Mouse (Mus musculus): Measurements from ENCODE around the gene Lrrc32.
A peak's percentile ranks its signal among the peaks of the same experiment; 100 is the strongest.

Lrrc32 gene

GRCm38 (mm10) chr7:98488398-98489130 is 519 bp upstream of the Lrrc32 start:
- DNase-seq (ENCODE audit: low spot score), result no peak

DNA sequence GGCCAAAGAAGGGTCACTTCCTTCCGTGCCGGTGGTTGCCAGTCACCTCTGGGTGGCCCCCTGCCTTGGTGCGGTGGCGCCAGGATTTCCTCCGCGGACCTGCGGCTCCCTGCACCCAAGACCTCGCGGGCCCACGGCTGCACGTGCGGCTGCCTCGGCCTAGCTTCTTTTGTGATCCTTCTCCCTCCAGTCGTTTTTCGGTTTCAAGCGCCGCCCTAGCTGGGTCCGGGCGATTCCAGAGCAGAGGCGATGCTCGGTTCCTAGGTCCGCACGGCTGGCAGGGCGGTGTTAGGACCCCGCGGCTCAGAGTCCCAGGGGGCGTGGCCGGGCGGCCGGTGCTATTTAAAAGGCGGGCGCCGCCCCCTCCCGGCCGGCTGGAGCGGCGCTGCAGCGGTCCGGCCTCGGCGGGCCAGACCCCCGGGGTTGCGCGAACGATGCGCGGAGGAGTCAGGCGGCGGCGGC is 571 bp downstream of the Lrrc32 start:
- DNase-seq (ENCODE audit: low spot score), result peak; percentile 92

- no peak for DNase-seq (ENCODE audit: low spot score)
Measured at GRCm38 (mm10) chr7:98490328-98490727, 1.2 kb downstream of the Lrrc32 start.

- no peak for DNase-seq (ENCODE audit: low spot score)
Measured at GRCm38 (mm10) chr7:98490911-98491310, 1.8 kb downstream of the Lrrc32 start.

DNA sequence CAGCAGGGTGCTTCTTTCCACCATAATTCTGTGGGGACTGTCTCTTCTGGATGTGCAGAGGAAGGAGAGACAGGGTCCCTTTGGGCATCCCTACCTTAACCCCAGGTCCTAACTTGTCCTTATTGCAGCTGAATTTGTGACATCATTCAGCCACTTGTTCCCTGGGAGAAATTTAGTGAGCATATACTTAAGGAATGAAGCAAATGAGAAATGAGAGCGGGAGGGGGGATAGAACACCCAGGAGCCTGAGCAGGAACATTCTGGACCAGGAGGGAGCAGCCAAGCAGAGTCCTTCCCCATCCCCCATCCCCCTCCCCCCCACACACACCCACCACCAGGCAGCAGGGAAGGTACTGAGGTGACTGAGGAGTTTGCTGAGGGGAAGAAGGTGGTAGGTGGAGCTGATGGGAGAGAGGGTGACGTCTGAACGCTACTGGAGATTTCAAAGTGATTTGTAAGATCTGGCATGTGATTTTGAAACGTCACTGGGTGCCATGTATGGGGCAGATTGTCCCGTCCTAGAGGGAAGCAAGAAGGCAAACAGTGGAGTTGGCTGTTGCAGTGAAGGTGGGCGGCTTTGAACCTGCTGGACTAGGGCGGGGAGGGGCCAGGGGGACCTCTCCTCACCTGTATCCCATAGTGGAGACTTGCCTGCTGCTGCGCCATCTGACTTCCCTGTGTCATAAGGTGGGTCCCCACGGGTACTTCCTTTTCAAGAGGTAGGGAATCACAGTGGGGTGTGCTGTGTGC is 2.5 kb downstream of the Lrrc32 start:
- no peak for DNase-seq (ENCODE audit: low spot score)

GRCm38 (mm10) chr7:98492331-98492730 is 3.2 kb downstream of the Lrrc32 start:
- DNase-seq (ENCODE audit: low spot score), result no peak

DNA sequence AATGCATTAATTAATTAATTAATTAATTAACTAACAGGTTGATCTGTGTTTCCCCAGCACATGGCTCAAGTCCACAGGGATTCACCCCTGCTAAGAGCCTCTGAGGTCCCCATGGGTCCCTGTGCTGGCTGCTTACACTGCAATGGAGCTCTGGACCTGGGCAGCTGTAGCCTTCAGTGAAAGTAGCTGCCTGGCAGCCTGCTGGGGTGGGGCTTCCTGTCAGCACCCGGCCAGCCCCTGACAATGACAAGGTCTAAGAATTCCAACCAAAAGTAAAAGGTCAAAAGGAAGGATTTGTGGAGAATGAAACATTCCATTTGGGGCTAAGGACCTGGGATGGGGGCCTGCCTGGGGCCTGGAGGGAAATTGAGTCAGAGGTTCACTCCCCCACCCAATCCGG is 4.2 kb downstream of the Lrrc32 start:
- DNase-seq (ENCODE audit: low spot score), result no peak

DNA sequence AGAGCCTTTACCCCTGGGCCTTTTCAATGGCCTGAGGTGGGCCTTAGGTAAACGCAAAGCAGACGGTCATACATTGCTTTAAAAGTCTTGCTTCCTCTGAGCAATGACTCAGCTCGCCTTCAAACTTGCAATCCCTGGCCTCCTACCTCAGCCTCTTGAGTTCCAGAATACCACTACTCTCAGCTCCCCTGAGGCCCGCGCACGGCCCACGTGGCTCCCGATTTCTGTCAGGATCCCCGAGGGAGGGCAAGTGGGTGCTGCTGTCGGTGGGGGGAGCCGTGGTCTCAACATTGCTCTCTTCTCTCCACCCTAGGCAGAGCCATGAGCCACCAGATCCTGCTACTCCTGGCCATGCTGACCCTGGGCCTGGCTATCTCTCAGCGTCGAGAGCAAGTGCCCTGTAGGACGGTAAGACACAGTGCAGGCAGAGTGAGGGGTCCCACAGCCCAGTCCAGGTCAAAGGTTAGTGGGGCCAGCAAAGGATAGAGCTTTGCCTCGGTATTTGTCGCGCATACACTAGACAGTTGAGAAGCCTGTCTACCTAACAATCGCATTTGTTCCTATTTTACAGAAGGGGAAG is 4.9 kb downstream of the Lrrc32 start:
- no peak for DNase-seq (ENCODE audit: low spot score)

DNA sequence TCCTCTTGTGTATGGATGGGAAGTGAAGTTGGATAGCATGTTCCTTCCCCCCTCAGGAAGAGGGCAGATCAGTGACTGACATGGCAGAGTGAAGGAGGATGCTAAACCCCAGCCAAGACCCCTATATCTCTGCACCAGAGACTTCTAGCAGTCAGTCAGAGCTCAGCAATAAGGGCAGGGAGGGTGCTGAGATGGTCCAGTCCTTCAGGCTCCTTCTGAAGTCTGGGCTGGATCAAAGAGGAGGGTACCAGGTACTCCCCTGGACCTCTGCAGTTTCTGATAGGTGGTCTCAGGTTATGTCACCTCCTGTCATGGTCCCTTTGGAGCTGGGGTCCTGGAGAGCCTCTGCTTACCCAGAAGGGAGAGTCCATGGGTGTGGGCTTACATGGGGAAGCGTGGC is 6.5 kb downstream of the Lrrc32 start:
- no peak for DNase-seq (ENCODE audit: low spot score)

DNA sequence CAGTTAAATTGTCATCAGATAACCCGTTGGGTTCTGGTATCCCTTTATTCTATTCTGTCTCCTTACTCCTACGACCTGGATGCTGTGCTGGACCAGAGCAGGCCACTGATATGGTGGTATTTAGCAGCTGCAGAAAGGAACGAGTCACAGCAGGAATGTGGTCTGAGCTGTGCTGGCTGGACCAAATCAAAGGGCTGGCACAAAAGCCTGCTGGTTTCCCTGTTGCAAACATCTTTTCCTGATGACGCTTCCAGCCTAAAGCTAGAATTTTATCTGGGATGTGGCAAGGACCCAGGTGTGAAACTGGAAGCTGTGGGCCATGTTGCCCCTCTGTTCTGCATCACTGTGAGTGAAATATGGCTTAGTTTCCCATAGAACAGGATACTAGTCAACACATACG is 8.4 kb downstream of the Lrrc32 start:
- no peak for DNase-seq (ENCODE audit: low spot score)

- no peak for DNase-seq (ENCODE audit: low spot score)
Measured at GRCm38 (mm10) chr7:98498101-98498500, 9.0 kb downstream of the Lrrc32 start.

- DNase-seq (ENCODE audit: low spot score), result no peak
Measured at GRCm38 (mm10) chr7:98498656-98499560, 9.8 kb downstream of the Lrrc32 start.

DNA sequence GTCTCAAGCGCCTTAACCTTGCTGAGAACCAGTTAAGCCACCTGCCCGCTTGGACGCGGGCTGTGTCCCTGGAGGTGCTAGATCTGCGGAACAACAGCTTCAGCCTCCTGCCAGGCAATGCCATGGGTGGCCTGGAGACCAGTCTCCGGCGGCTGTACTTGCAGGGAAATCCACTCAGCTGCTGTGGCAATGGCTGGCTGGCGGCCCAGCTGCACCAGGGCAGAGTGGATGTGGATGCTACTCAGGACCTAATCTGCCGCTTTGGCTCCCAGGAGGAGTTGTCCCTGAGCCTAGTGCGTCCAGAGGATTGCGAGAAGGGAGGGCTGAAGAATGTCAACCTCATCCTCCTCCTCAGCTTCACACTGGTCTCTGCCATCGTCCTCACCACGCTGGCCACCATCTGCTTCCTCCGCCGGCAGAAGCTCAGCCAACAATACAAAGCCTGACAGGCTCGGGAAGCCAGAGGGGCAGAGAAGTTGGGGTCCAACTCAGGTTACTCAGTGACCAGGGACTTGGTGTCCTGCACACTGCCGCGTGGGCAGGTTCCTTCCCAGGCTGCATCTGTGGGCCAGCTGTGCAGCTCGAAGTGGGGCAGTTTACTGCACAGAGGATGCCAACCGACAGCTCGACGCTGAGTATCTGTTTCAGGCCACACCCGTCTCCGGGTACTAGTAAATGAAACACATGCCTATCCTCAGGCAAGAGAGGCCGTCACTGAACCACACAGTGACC is 10.6 kb downstream of the Lrrc32 start:
- DNase-seq (ENCODE audit: low spot score), result no peak

GRCm38 (mm10) chr7:98500470-98500869 is 11.4 kb downstream of the Lrrc32 start:
- DNase-seq (ENCODE audit: low spot score), result no peak

GRCm38 (mm10) chr7:98501078-98501477 is 12.0 kb downstream of the Lrrc32 start:
- no peak for DNase-seq (ENCODE audit: low spot score)

DNA sequence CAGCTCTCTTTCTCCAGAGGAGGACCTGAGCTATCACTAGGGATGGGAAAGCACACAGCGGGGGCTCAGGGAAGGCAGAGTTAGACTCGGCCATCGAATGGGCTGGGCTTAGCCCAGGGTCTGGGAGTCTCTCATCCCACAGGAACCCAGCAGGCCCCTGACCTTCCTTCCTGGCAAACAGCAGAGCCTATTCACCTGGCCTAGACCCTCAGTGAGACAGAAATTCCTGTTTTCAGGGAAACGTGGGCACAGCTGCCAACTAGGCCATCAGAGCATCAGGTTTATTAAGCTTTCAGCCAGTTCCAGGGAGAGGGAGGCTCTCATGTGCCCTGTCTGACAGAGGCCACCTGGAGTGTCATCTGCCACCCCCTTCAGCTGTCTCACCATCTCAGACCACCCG is 13.8 kb downstream of the Lrrc32 start:
- no peak for DNase-seq (ENCODE audit: low spot score)

GRCm38 (mm10) chr7:98503951-98504647 is 15.0 kb downstream of the Lrrc32 start:
- peak; percentile 45 for DNase-seq (ENCODE audit: low spot score)

DNA sequence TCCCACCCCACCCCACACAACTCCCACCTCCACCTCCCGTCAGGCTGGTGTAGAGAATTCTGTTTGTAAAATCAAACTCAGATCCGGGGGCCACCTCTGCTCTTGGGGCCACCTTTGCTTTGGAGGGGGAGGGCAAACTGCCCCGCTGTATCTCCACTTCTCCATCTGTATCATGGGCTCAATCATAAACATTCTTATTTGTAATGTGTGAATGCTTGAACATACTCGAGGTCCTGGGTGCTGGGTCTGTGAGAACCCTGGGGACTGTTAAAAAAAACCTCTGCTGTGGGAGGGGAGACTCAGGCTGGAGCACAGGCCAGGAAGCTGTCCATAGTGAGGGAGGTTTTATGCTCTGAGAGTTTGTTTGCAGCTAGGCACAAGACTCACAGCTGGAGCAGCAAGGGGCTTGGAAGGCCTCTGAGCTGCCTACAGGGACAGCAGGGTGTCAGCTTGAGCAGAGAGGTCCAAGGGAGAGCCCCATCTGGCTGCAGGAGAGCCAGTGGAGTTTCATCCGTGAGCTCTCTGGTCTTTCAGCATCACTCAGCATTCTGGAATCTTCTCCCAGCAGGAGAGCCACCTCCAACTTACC is 15.7 kb downstream of the Lrrc32 start:
- DNase-seq (ENCODE audit: low spot score), result no peak

DNA sequence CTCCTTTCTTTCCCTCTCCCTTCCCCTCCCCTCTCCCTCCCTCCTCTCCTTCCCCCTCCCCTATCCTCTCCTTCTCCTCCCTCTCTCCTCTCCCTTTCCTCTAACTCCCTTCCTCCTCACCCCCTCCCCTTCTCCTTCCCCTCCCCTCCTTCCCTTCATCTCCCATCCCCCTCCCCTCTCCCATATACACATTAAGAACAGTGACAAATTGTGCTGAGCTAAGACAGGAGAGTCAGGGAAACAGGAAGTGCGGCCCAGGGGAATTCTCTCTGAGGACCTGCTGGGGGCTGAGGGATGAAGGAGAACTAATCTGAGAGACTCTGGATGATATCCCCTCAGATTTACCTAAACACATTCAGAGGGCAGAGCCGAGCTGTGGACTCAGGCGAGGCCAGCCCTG is 16.6 kb downstream of the Lrrc32 start:
- no peak for DNase-seq (ENCODE audit: low spot score)
